Mouse (Mus musculus) kidney, adult 10 weeks (tissue): ENCODE measurements around the gene Btbd19. TPM values are rescaled to one million over a fixed set of nuclear protein-coding genes. Genes with fewer than 3 reads are reported as not detected.

Experiments used
- polyA plus RNA-seq: library from polyadenylated mRNA; stranded (reverse); fragments of 350-450 nt; fragmentation: Illumina TruSeq; extraction: RNeasy Lipid Tissue Mini Kit (QIAGEN cat#74804); gene quantifications from one replicate; pipeline ENCODE4 v1.2.3, GENCODE M21; 2014; ENCODE audit warnings: low read depth, low replicate concordance

Gene Btbd19
- polyA plus RNA-seq: 0.73 TPM

DNA sequence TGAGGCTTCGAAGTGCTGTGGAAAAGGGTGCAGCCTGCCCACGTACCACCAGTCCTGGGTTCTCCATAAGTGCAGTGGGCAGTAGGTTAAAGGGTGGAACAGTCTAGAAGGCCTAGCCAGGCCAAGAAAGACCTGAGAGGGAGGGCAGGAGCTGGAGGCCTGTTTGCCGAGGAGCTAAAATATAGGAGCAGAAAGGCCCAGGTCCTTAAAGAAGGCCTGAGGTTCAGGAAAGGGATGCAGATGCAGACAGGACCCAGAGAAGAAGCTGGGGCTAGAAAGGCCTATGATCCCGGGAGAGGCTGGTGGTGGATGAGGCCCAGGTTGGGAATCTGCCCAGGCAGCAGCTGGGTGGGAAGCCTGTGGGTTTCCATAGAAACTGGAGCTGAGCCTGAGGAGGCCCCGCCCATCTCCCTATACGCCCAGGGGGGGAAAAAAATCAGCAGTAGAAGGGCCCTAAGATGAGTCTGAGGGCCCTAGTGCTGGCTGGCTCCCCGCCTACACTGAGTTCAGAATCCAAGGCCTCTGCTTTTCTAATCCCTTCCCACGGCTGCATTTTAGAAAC, at the start of gene Btbd19:
Gene Btbd19, minus strand, starts transcription at position 378 of the 562 bp plus-strand sequence.

DNA sequence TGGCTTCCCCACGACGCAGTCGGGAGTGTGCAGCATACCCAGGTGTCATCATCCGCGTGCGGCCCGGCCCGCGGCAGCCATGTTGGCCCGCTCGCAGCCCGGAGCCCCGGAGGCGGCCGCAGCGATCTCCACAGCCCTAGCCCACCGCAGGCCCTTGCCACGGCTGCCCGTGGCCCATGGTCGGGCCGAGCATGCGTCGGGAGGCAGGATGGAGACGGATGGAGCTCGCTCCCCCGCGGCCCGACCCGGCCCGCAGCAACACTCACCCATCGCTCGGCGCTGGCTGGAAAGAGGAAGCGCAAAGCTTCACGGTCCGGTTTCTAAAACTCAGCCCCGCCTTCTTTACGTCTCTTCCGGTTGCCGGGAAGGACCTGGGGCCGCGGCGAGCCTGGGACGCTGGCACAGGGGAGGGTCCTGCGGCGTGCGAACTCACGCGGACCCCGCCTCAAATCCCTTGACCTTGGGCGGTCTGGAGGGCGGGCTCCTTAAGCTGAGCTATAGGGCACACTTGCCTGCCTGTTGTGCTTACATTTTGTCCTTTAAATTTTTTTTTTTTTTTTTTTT, 30.3 kb upstream of the Btbd19 start, which contains the start of gene Rps8:
Gene Rps8, minus strand, starts transcription at position 452 of the 564 bp plus-strand sequence.

DNA sequence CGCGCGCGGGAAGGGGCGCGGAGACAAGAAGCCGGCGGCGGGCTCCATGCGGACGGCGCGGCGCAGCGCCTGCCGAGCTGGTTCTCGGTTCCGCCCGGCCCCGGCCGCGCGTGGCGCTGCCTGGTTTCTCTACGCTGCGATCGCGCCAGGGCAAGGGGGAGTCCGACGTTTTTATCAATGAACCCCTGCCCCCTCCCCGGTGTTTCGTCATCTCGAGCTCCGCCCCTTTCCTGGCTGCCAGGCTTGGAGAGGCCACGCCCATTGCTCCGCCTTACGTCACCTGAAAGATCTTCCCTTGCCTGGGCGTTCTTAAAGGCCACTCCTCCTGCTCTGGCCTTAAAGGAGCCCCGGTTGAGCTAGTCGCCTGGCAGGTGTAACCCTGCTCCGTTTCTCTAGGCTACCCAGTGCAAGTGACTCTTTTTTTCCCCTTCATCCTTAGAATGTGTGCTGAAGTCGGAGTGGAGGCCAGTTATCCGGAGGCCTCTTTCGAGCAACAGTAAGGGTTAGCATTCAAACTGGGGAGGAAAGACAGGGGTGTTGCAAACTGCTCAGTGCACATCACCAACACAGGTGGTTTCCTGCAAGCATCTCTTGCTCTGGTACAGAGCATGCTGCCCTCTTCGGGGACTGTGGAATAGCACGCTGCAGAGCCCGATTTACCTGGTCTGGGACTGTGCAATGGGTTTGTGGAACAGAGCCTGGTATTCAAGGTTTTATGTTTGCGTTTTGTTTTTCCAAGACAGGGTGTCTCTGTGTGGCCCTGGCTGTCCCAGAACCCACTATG, 8.5 kb upstream of the Btbd19 start, which contains the start of gene Plk3:
Gene Plk3, minus strand, starts transcription at position 147 of the 784 bp plus-strand sequence.

DNA sequence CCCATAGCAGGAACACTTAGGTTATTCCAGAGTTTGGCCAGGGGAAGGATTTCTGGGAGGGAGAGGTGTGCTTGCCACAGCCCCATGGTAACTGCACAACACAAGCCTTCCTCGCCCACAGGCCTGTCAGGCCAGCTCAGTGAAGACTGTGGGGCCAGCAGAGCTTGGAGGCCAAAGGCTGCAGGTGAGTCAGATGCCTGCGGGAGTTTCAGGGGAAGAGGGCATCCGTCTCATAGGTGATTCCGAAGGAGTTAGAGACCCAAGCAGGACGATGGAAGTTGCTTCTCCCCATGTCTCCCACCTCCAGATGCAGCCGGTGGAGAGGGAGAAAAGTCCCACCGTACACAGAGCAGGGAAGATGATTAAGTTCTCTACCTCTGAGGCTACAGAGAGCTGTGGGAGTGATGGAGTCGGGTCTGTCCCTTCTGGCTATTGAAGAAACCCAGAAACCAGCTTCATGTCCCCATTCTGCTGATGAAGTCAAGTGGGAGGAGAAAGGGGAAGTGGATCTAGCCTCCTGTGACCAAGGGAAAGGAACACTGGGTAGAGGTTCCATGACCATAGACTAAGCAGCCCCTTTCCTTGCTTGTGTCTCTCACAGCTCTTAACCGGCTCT, 1.3 kb upstream of the Btbd19 start, which contains the start of gene Tctex1d4:
Gene Tctex1d4, plus strand, starts transcription at position 120 of the 616 bp plus-strand sequence.

DNA sequence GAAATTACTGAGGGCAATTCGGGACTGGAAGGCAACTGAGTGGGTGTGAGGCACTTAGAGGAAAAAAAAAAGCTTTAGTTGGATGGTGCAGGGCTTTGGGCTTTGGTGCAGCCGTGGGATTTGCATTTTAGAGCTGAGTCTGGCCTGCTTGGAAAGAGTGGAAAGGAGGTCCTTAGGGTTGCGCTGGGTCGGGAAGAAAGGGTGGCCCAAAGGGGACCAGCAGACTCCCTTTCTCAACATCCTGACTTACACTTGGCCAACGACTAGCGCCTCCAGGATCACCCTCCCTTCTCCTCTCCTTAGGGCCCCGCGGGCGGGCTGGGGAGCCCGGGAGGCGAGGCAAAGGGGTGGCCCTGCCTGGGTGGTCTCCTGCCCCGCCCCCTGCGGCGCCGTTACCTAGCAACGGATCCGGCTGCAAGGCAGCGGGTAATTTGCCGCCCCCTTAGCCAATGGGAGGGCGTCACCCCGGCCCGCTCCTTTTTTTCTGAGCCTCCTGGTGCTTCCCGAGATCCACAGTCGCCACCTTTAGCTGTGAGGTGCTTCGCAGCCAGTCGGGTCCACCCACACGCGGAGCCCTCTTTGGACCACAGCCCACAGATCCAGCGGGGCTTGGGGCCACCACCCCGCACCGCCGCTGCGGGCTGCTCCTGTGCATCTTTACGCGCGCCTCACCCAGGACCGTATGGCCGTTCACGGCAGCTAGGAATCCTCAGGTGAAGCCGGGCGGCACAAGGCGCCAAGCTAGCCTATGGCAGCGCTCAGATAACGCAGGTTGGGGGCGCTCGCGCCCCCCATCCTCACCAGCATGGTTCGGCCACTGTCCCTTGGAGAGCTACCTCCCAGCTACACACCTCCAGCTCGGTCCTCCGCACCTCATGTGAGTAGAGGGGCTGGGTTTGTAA, 29.7 kb downstream of the Btbd19 start, which contains the start of gene Ptch2:
Gene Ptch2, plus strand, starts transcription at position 525 of the 902 bp plus-strand sequence.

Other genes with a start within 250 kb of the Btbd19 start
- gene Zswim5, start 248.3 kb downstream of the Btbd19 start, polyA plus RNA-seq: 4.8 TPM
- 8.9 TPM for gene Urod, start 131.3 kb downstream of the Btbd19 start, polyA plus RNA-seq
- 8.0 TPM for gene Hectd3, start 130.4 kb downstream of the Btbd19 start, polyA plus RNA-seq
- 26.6 TPM for gene Eif2b3, start 106.3 kb downstream of the Btbd19 start, polyA plus RNA-seq
- gene Ptch2, start 29.6 kb downstream of the Btbd19 start, polyA plus RNA-seq: not detected
- gene Tctex1d4, start 1.1 kb upstream of the Btbd19 start, polyA plus RNA-seq: not detected
- 0.49 TPM for gene Plk3, start 8.2 kb upstream of the Btbd19 start, polyA plus RNA-seq
- 56.0 TPM for gene Rps8, start 30.5 kb upstream of the Btbd19 start, polyA plus RNA-seq
- gene Kif2c, start 56.9 kb upstream of the Btbd19 start, polyA plus RNA-seq: 0.16 TPM
- gene Tmem53, start 126.2 kb upstream of the Btbd19 start, polyA plus RNA-seq: 1.1 TPM
- 0.32 TPM for gene Armh1, start 126.4 kb upstream of the Btbd19 start, polyA plus RNA-seq